Mouse (Mus musculus) layer of hippocampus, postnatal 10 days (tissue): ENCODE measurements around the gene Nwd1. TPM values are rescaled to one million over a fixed set of nuclear protein-coding genes. Genes with fewer than 3 reads are reported as not detected.
"Not testable (repeated sequence)": the region's sequence is repeated elsewhere in the genome, so short reads cannot be mapped to it uniquely, and the experiment has no call there.

ENCODE experiments used
- DNase-seq, 2 experiments: peaks; one replicate each; pipeline ENCODE4 v3.0.0; 2021; ENCODE audit warnings: low spot score in 2 of 2
- long read RNA-seq: library from polyadenylated mRNA; stranded (forward); transcript quantifications from one replicate; pipeline ENCODE4 v2.0.0, GENCODE M21; 2023
- total RNA-seq, 2 experiments: library from RNA; stranded (reverse); gene quantifications; 2 replicates each; pipeline ENCODE4 v1.2.3; 2021

The Nwd1 gene
- total RNA-seq, result 10 to 100 TPM; 31.9 to 37.4 TPM
- long read RNA-seq, full-length matches to known transcripts, result 2 of 20 reads
- long read RNA-seq, partial matches to known transcripts, result 1 of 20 reads
- long read RNA-seq, other reads (novel, unspliced or antisense), result 17 of 20 reads

DNA sequence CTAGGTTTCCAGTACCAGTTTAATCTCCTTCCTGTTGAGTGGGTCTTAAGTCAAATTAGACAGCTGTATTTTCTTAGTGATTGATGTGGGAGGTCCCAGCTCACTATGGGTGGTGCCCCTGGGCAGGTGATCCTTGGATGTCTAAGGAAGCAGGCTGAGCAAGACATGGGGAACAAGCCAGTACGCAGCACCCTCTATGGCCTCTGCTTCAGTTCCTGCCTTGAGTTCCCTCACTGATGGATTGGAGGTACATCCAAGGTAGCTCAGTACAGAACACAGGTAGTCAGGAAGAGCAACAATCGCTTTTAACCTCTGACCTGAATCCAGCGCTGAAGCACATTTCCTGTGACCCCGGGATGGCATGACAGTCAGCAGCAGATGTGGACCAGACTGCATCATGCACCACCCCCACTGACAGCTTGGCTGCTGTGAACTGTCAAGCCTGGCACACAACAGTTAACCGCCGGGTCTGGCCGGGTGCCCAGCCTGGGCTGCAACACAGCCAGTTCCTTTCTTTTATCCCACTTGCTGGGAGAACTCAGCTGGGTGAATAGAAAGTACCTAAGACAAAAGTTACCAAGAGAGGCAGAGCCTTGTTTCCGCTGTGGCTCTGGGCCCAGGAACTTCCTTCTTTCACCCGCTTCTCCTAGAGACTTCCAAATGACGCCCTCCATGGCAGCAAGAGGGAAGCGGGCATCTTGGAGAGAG, at the start of gene Nwd1:
Gene Nwd1, plus strand, starts transcription at position 652 of the 708 bp plus-strand sequence.
- peak; percentile 93 to 94 for DNase-seq

GRCm38 (mm10) chr8:72642885-72643284, 3.6 kb upstream of the Nwd1 start:
- DNase-seq, result no peak

- peak; percentile 80 to 81 for DNase-seq
Observed at GRCm38 (mm10) chr8:72644601-72645000, 1.9 kb upstream of the Nwd1 start.

GRCm38 (mm10) chr8:72646768-72647143, 245 bp downstream of the Nwd1 start:
- no peak for DNase-seq

DNA sequence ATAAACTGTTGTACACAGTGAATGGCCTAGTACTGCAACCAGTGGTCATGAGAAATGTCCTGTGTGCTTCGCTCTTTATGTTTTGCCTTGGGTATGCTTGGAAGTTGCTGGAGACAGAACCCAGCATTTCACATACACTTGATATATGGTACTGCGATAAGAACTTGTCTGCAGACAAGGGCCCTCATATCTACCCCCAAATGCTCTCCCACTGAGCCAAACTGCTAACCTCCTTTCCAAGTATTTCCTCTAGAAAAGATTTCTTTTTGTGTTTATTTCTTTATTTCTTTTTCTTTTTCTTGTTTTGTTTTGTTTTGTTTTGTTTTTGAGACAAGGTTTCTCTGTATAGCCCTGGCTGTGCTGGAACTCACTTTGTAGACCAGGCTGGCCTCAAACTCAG, 4.2 kb downstream of the Nwd1 start:
- no peak for DNase-seq

DNA sequence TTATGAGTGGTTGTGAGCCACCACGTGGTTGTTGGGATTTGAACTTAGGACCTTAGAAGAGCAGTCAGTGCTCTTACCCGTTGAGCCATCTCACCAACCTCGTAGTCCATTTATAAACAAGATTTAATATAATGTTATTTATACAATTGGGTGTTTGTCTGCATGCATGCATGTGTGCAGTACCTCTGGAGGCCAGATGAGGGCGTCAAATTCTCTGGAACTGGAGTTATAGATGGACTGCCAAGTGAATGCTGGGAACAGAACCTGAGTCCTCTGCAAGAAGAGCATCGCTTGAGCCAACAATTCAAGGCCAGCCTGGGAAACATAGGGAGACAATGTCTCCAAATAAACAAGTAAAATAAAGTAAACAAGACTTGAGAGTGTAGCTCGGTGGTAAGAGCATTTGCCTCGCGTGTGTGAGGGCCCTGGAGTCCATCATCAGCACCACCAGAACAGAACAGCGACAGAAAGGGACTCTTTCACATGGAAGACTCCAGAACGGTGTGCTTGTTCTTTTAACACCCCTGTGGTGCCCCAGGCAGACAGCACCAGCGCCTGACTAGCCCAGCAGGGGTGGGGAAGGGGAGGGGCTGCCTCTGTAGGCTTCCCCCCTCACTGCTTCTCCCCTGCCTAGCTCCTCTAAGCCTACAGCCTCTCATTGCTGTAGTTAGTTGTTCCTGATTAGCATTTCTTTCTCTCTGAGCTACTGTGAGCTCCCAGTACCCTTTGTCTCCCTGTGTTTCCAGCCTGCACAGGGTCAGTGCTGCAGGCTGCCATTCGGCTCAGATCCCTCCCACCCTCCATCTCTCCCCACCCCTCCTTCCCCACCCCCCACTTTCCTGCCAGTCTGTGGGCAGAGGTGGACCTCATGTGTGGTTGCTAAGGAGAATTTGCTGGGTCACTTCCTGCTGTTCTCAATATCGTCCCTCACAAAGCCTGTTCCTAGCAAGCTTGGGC, 8.3 kb downstream of the Nwd1 start:
- DNase-seq, result peak; percentile 54 to 65

GRCm38 (mm10) chr8:72655522-72655912, 9.0 kb downstream of the Nwd1 start:
- DNase-seq, result no peak

- DNase-seq, result no peak
Observed at GRCm38 (mm10) chr8:72659967-72660366, 13.5 kb downstream of the Nwd1 start.

GRCm38 (mm10) chr8:72664107-72664652, 17.7 kb downstream of the Nwd1 start:
- no peak for DNase-seq

DNA sequence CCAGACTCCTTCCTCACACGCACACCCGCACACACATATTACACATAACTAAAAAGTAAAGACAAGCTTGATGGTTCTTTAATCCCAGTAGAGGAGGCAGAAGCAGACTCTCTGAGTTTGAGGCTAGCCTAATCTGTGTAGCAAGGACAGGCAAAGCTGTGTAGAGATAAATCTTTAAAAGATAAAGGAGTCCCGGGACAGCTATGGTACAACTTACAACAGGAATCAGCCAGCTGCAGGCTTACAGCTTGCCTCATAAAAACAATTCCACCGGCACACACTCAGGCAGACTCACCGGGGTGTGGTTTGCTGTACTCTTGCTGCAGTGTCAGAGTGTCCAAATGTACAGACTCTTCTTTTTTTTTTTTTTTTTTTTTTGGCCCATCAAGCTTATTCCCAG, 18.2 kb downstream of the Nwd1 start:
- no peak for DNase-seq

DNA sequence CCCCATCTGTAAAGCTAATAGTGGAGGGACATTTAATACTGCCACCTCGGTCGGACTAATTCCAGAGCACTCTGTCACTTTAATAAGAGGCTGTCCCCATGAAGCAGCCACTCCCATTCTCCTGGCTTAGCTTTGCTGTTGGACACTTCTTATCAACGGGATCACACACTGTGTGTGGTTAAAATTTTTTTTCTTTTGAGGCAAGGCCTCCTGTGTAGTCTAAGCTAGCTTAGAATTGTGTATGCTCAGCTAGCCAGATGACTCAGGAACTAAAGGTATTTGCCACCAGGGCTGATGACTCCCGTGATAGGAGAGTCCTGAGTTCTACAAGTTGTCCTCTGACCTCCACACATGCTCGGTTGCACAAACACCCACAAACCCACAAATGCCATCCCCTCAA, 18.9 kb downstream of the Nwd1 start:
- no peak for DNase-seq

DNA sequence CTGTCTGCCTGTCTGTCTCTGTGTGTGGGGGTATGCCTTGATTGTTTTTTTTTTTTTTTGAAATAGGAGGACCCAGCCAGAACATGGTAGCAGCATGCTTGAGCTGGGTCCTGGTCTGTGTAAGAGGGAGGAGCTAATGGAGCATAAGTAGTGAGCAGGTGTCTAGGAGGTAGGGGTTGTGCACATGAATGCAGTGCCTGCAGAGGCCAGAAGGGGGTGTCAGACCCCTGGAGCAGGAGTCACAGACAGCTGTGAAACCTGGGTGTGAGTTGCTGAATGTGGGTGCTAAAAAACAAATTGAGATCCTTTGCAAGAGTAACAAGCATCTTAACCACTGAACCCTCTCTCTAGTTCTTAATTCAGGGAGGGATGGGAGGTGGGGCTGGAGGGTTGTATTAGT, 22.4 kb downstream of the Nwd1 start:
- no peak for DNase-seq

GRCm38 (mm10) chr8:72672802-72673201, 26.3 kb downstream of the Nwd1 start:
- DNase-seq, result no peak

DNA sequence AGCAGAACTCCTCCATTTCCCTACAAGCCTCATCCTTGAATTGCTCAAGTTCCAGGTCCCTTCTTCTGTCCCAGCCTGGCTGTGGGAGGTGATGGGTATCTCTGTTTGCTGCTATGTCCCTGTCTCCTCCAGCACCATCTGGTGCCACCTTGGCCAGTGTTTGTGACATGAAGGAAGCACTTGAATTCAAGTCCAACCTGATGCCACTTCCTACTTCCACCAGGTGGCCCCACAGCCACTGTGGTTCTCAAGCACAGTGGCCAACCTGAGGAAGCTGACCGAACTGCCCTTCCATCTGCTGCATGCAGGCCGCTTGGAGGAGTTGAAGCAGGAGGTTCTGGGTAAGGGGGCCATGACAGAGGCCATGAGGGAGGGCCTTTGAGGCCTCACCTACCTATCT, 27.7 kb downstream of the Nwd1 start:
- DNase-seq, result no peak

- DNase-seq, result no peak
Observed at GRCm38 (mm10) chr8:72676436-72676835, 29.9 kb downstream of the Nwd1 start.

DNA sequence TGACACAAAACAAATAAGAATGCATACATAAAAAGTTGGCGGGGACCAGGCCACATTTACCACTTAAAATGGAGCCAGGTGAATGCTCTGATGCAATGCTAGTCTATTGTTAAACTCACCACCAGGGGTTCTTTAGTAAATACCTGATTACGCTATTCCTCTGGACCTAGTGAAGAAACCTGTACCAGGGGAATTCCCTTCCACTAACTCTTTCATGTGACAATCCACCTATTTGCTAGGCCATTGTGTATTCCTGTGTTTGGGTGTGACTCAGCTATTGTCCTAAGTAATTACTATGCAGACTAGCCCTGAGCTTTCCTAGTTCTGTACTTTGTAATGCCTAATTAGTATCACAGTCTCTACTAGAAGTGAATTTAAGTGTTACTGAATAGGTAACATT, 30.3 kb downstream of the Nwd1 start:
- DNase-seq, result not testable (repeated sequence)

- no peak for DNase-seq
Observed at GRCm38 (mm10) chr8:72677331-72677730, 30.8 kb downstream of the Nwd1 start.

DNA sequence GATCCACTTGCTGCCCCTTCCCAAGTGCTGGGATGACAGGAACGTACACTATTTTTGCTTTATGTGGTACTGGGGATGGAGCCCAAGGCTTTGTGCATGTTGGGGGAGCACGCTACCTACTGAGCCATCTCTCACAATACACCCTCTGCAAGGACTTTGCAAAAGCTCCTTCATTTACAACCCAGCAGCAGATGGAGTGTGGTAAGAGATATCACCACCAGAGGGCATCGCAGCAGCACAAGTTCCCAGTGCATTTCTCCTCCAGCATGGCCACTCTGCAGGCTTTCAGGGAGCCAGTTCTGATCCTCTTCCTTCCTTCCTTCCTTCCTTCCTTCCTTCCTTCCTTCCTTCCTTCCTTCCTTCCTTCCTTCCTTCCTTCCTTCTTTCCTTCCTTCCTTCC, 33.6 kb downstream of the Nwd1 start:
- peak; percentile 78 to 83 for DNase-seq

DNA sequence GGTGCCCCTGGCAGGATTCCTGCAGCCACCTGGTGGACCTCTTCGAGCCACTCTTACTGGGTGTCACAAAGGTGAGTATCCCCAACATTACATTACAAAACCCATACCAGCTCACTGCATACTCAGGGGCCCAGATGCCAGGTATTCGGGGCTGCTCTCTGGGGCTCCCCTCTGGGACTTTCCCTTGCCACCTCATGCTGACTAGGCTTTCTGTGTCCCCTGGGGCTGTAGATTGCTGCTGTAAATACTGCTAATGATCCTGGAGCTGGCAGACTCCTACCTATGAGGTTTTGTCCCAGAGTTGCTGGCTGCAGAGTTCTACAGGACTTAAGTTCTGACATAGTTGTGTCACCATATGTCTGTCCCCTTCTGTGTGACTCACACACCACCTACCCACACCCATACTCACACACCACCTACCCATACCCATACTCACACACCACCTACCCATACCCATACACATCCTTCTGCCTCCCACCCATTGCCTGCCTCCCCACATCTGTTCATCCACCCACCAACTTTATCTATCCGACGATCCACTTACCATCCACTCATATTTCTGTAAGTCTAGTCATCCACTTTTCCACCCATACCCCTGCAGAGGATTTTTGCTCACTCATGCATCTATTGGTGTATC, 35.7 kb downstream of the Nwd1 start:
- no peak for DNase-seq

- DNase-seq, result no peak
Observed at GRCm38 (mm10) chr8:72683010-72683521, 36.6 kb downstream of the Nwd1 start.

- DNase-seq, result not testable (repeated sequence)
Observed at GRCm38 (mm10) chr8:72683572-72684099, 37.1 kb downstream of the Nwd1 start.
